Mouse (Mus musculus): ENCODE measurements around the gene Ccdc149. TPM values are rescaled to one million over a fixed set of nuclear protein-coding genes. Genes with fewer than 3 reads are reported as not detected.
A peak's percentile ranks its signal among the peaks of the same experiment; 100 is the strongest.

Gene Ccdc149
- polyA plus RNA-seq, 1 experiment from 2014 or later: 15.4 TPM

- ATAC-seq: no peak
- H3K4me2 ChIP-seq (ENCODE audit: low read length): no peak overlapping the region
- H3K27ac ChIP-seq (ENCODE audit: low read length): no peak overlapping the region
- no peaks in the 10 kb centered on the region for H3K27me3 ChIP-seq (ENCODE audit: control insufficient read depth, insufficient read depth, low read depth, low read length)
- no peak overlapping the region for H3K9ac ChIP-seq (ENCODE audit: low read depth, low read length)
- H3K4me3 ChIP-seq (ENCODE audit: low read depth, low read length): no peak overlapping the region
- H3K9me3 ChIP-seq (replicated peaks; ENCODE audit: control insufficient read depth, low read length, poor library complexity, severe bottlenecking): peaks cover 8% of the 10 kb centered on the region; the same call in 1 of the 2 replicates
- 79% methylated on average over 6 of the region's 6 CpGs for WGBS
- H3K4me1 ChIP-seq (ENCODE audit: control insufficient read depth, insufficient read depth, low read length): no peaks in the 10 kb centered on the region
- H3K36me3 ChIP-seq (ENCODE audit: control insufficient read depth, insufficient read depth, low read length): peaks cover 2% of the 10 kb centered on the region; the same call in 1 of the 2 replicates
These were observed 9.7 kb downstream of the Ccdc149 start for GRCm38 (mm10) chr5:52461434-52462124.

- 96% methylated on average over 4 of the region's 4 CpGs for WGBS
- ATAC-seq: no peak
- Histone ChIP-seq H3K27ac (ENCODE audit: low read length) (no peak overlapping the region), H3K4me3 (ENCODE audit: low read depth, low read length) (no peak overlapping the region), H3K4me2 (ENCODE audit: low read length) (no peak overlapping the region), H3K9me3 (replicated peaks; ENCODE audit: control insufficient read depth, low read length, poor library complexity, severe bottlenecking) (no peaks in the 10 kb centered on the region; the same call in 1 of the 2 replicates), H3K9ac (ENCODE audit: low read depth, low read length) (no peak overlapping the region), H3K4me1 (ENCODE audit: control insufficient read depth, insufficient read depth, low read length) (no peaks in the 10 kb centered on the region), H3K36me3 (ENCODE audit: control insufficient read depth, insufficient read depth, low read length) (no peaks in the 10 kb centered on the region), H3K27me3 (ENCODE audit: control insufficient read depth, insufficient read depth, low read depth, low read length) (no peaks in the 10 kb centered on the region)
These were observed 12.0 kb downstream of the Ccdc149 start for GRCm38 (mm10) chr5:52459308-52459707.

- no peak overlapping the region for H3K4me2 ChIP-seq (ENCODE audit: low read length)
- H3K36me3 ChIP-seq (ENCODE audit: control insufficient read depth, insufficient read depth, low read length): no peaks in the 10 kb centered on the region
- no peak; the same call in 1 of the 2 replicates for ATAC-seq
- H3K4me3 ChIP-seq (ENCODE audit: low read depth, low read length): no peak overlapping the region
- no peak overlapping the region for H3K9ac ChIP-seq (ENCODE audit: low read depth, low read length)
- H3K27me3 ChIP-seq (ENCODE audit: control insufficient read depth, insufficient read depth, low read depth, low read length): no peaks in the 10 kb centered on the region
- H3K27ac ChIP-seq (ENCODE audit: low read length): no peak overlapping the region
- H3K9me3 ChIP-seq (replicated peaks; ENCODE audit: control insufficient read depth, low read length, poor library complexity, severe bottlenecking): no peaks in the 10 kb centered on the region; the same call in 1 of the 2 replicates
- 70% methylated on average over 6 of the region's 6 CpGs for WGBS
- no peaks in the 10 kb centered on the region for H3K4me1 ChIP-seq (ENCODE audit: control insufficient read depth, insufficient read depth, low read length)
These were observed 14.2 kb downstream of the Ccdc149 start for GRCm38 (mm10) chr5:52457154-52457553.

- no peaks in the 10 kb centered on the region for H3K27me3 ChIP-seq (ENCODE audit: control insufficient read depth, insufficient read depth, low read depth, low read length)
- ATAC-seq: no peak
- H3K9me3 ChIP-seq (replicated peaks; ENCODE audit: control insufficient read depth, low read length, poor library complexity, severe bottlenecking): no peaks in the 10 kb centered on the region
- no peak overlapping the region for H3K4me2 ChIP-seq (ENCODE audit: low read length)
- WGBS: 74% methylated on average over 9 of the region's 9 CpGs
- H3K4me1 ChIP-seq (ENCODE audit: control insufficient read depth, insufficient read depth, low read length): no peaks in the 10 kb centered on the region
- no peak overlapping the region for H3K9ac ChIP-seq (ENCODE audit: low read depth, low read length)
- no peaks in the 10 kb centered on the region for H3K36me3 ChIP-seq (ENCODE audit: control insufficient read depth, insufficient read depth, low read length)
- H3K27ac ChIP-seq (ENCODE audit: low read length): no peak overlapping the region
- H3K4me3 ChIP-seq (ENCODE audit: low read depth, low read length): no peak overlapping the region
These were observed 20.5 kb downstream of the Ccdc149 start for GRCm38 (mm10) chr5:52450821-52451220.

- Histone ChIP-seq H3K27me3 (ENCODE audit: control insufficient read depth, insufficient read depth, low read depth, low read length) (no peaks in the 10 kb centered on the region), H3K36me3 (ENCODE audit: control insufficient read depth, insufficient read depth, low read length) (no peaks in the 10 kb centered on the region), H3K27ac (ENCODE audit: low read length) (peak overlapping the region; percentile 25; the same call in 1 of the 2 replicates), H3K4me2 (ENCODE audit: low read length) (no peak overlapping the region), H3K4me3 (ENCODE audit: low read depth, low read length) (no peak overlapping the region), H3K9me3 (replicated peaks; ENCODE audit: control insufficient read depth, low read length, poor library complexity, severe bottlenecking) (no peaks in the 10 kb centered on the region), H3K9ac (ENCODE audit: low read depth, low read length) (no peak overlapping the region), H3K4me1 (ENCODE audit: control insufficient read depth, insufficient read depth, low read length) (no peaks in the 10 kb centered on the region)
- 68% methylated on average over 8 of the region's 8 CpGs for WGBS
- peak; percentile 81 for ATAC-seq
These were observed 22.1 kb downstream of the Ccdc149 start for GRCm38 (mm10) chr5:52449187-52449586.

GRCm38 (mm10) chr5:52440278-52440677 lies 31.0 kb downstream of the Ccdc149 start:
- H3K4me1 ChIP-seq (ENCODE audit: control insufficient read depth, insufficient read depth, low read length): no peaks in the 10 kb centered on the region
- H3K4me2 ChIP-seq (ENCODE audit: low read length): no peak overlapping the region
- no peaks in the 10 kb centered on the region for H3K36me3 ChIP-seq (ENCODE audit: control insufficient read depth, insufficient read depth, low read length)
- ATAC-seq: no peak
- H3K9ac ChIP-seq (ENCODE audit: low read depth, low read length): no peak overlapping the region
- H3K27ac ChIP-seq (ENCODE audit: low read length): no peak overlapping the region
- H3K9me3 ChIP-seq (replicated peaks; ENCODE audit: control insufficient read depth, low read length, poor library complexity, severe bottlenecking): peaks cover 3% of the 10 kb centered on the region; the same call in 1 of the 2 replicates
- no peaks in the 10 kb centered on the region for H3K27me3 ChIP-seq (ENCODE audit: control insufficient read depth, insufficient read depth, low read depth, low read length)
- 77% methylated on average over 11 of the region's 11 CpGs for WGBS
- no peak overlapping the region for H3K4me3 ChIP-seq (ENCODE audit: low read depth, low read length)

GRCm38 (mm10) chr5:52438946-52439345 lies 32.4 kb downstream of the Ccdc149 start:
- 87% methylated on average over 7 of the region's 7 CpGs for WGBS
- Histone ChIP-seq H3K9me3 (replicated peaks; ENCODE audit: control insufficient read depth, low read length, poor library complexity, severe bottlenecking) (peaks cover 3% of the 10 kb centered on the region; the same call in 1 of the 2 replicates), H3K4me1 (ENCODE audit: control insufficient read depth, insufficient read depth, low read length) (no peaks in the 10 kb centered on the region), H3K9ac (ENCODE audit: low read depth, low read length) (no peak overlapping the region), H3K27ac (ENCODE audit: low read length) (no peak overlapping the region), H3K27me3 (ENCODE audit: control insufficient read depth, insufficient read depth, low read depth, low read length) (no peaks in the 10 kb centered on the region), H3K36me3 (ENCODE audit: control insufficient read depth, insufficient read depth, low read length) (no peaks in the 10 kb centered on the region), H3K4me3 (ENCODE audit: low read depth, low read length) (no peak overlapping the region), H3K4me2 (ENCODE audit: low read length) (no peak overlapping the region)
- no peak for ATAC-seq

GRCm38 (mm10) chr5:52435533-52435932 lies 35.8 kb downstream of the Ccdc149 start:
- no peak overlapping the region for H3K27ac ChIP-seq (ENCODE audit: low read length)
- 92% methylated on average over 6 of the region's 6 CpGs for WGBS
- no peak for ATAC-seq

GRCm38 (mm10) chr5:52431276-52431844 lies 40.0 kb downstream of the Ccdc149 start:
- H3K4me1 ChIP-seq (ENCODE audit: control insufficient read depth, insufficient read depth, low read length): peaks cover 3% of the 10 kb centered on the region; the same call in 1 of the 2 replicates
- no peaks in the 10 kb centered on the region for H3K9me3 ChIP-seq (replicated peaks; ENCODE audit: control insufficient read depth, low read length, poor library complexity, severe bottlenecking)
- H3K36me3 ChIP-seq (ENCODE audit: control insufficient read depth, insufficient read depth, low read length): no peaks in the 10 kb centered on the region
- ATAC-seq: no peak
- H3K9ac ChIP-seq (ENCODE audit: low read depth, low read length): no peak overlapping the region
- H3K4me3 ChIP-seq (ENCODE audit: low read depth, low read length): no peak overlapping the region
- 63% methylated on average over 8 of the region's 8 CpGs for WGBS
- H3K27me3 ChIP-seq (ENCODE audit: control insufficient read depth, insufficient read depth, low read depth, low read length): no peaks in the 10 kb centered on the region
- H3K27ac ChIP-seq (ENCODE audit: low read length): no peak overlapping the region
- no peak overlapping the region for H3K4me2 ChIP-seq (ENCODE audit: low read length)

More at GRCm38 (mm10) chr5:52435533-52435932, 35.8 kb downstream of the Ccdc149 start:
- Histone ChIP-seq H3K27me3 (ENCODE audit: control insufficient read depth, insufficient read depth, low read depth, low read length) (no peaks in the 10 kb centered on the region), H3K36me3 (ENCODE audit: control insufficient read depth, insufficient read depth, low read length) (no peaks in the 10 kb centered on the region), H3K4me3 (ENCODE audit: low read depth, low read length) (no peak overlapping the region), H3K9ac (ENCODE audit: low read depth, low read length) (no peak overlapping the region), H3K4me1 (ENCODE audit: control insufficient read depth, insufficient read depth, low read length) (no peaks in the 10 kb centered on the region), H3K4me2 (ENCODE audit: low read length) (no peak overlapping the region), H3K9me3 (replicated peaks; ENCODE audit: control insufficient read depth, low read length, poor library complexity, severe bottlenecking) (no peaks in the 10 kb centered on the region)
